Mouse (Mus musculus) left cerebral cortex, postnatal 14 days (tissue): ENCODE measurements at regions not wholly inside any gene's neighbourhood (a gene's known extent, or its start where the extent isn't known, plus 50 kb on each side); places are given as distances from the start of the nearest gene placed in this dataset.

Experiments used
- DNase-seq, 2 experiments: peaks; one replicate each; pipeline ENCODE4 v3.0.0; 2021 to 2022; ENCODE audit warnings: low spot score in 2 of 2, mixed read lengths in 1 of 2
- intact Hi-C: fragments of 180-260 bp; cut with DNase I; formaldehyde crosslinking; loops from one replicate; pipeline ENCODE4 v1.15.1; 2025

GRCm38 (mm10) chr4:154778818-154779217 lies 58.4 kb upstream of the Ttc34 start:
- intact Hi-C loops: no loop called here
- no peak for DNase-seq

- intact Hi-C loops: no loop called here
- DNase-seq: no peak
Measured at GRCm38 (mm10) chr4:154781391-154781790, 55.9 kb upstream of the Ttc34 start.

GRCm38 (mm10) chr4:154782291-154782690 lies 55.0 kb upstream of the Ttc34 start:
- DNase-seq: no peak
- intact Hi-C loops: no loop called here

GRCm38 (mm10) chr4:154785282-154785987 lies 51.8 kb upstream of the Ttc34 start:
- intact Hi-C loops: no loop called here
- no peak for DNase-seq

GRCm38 (mm10) chr4:154787190-154787589 lies 50.1 kb upstream of the Ttc34 start:
- intact Hi-C loops: no loop called here
- peak; percentile 19 to 26 for DNase-seq
